Mouse (Mus musculus): ENCODE measurements around the gene Xpnpep1.

Xpnpep1 gene

DNA sequence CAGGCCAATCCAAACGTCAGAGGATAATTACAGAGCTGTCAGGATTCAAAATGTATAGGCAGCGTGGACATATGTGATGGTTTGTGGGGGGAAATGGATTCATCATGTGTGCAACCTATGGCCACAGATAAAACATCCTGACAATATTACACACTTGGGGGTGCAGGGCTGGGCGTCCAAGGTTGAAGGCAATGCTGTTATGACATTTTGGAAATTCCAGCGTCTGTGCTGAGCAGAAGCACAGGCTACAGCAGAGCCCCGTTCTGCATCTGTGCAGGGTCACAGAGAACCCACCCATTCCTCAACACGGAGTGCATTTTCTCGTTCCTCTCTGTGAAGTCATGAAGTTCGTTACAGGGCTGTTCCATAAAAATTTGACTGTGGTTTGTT is 25.0 kb upstream of the Xpnpep1 start:
- no peak for DNase-seq

DNA sequence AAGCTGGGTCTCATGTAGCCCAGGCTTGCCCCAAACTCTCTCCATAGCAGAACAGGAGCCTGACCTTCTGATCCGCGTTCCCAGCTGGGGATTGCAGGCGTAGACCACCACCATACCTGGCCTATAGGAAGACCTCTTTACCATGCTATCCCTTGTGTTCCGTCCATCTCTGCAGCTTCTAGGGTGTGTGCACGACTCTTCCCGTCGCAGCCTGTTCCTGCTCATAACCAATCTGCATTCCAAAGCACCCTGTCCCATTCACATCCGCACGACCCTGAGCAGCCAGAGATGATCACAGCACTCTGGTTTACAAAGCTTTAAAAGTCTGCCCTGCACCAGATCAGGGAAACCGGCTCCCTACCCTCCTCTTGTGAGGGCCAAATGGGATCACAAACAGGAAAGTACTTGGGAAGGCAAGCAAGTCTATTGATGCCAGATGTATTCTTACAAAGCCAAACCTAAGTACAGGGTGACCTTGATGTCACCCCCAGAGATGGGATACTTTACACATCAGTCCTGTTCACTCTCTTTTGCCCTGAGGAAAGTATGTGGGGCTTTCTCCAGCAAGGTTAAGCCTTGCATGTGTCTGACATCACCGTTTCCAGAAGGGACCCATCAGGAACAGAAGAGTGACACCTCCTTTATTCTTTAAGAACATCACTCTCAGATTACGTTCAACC is 24.4 kb upstream of the Xpnpep1 start:
- no peak for DNase-seq

GRCm38 (mm10) chr19:53062046-53062445 is 22.0 kb upstream of the Xpnpep1 start:
- DNase-seq = no peak

DNA sequence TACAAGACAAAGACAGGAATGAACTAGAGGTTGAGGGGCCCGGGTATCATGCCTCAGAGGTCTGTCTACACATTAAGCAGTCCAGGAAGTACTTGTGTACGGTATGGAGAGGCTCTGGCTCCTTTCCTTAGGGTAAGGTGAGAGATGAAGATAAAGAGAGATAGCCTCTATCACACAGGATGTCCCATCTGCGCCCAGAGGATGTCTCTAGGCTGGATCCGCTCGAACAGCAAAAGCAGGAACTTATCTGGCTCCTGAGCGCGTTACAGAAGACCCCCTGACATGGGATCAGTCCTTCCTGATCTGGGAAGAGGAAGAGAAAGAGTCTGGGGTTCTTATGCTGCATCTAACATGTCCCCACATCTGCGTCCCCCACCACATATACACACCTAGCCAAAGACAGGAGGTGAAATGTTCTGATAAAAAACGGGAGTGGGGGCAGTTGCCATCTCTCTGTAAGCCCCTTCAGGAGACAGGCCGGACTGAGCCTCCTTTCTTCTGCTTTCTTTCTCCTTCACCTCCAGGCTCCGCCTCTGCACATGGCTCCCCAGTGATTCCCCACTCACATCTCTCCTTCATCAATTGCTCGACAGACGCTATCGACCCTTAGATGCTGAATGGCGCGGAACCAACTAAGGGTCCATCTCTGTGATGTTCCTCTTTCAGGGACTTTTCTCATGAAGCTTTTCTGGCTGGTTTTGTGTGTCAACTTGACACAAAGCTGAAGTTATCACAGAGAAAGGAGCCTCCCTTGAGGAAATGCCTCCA is 19.5 kb upstream of the Xpnpep1 start:
- DNase-seq = no peak

DNA sequence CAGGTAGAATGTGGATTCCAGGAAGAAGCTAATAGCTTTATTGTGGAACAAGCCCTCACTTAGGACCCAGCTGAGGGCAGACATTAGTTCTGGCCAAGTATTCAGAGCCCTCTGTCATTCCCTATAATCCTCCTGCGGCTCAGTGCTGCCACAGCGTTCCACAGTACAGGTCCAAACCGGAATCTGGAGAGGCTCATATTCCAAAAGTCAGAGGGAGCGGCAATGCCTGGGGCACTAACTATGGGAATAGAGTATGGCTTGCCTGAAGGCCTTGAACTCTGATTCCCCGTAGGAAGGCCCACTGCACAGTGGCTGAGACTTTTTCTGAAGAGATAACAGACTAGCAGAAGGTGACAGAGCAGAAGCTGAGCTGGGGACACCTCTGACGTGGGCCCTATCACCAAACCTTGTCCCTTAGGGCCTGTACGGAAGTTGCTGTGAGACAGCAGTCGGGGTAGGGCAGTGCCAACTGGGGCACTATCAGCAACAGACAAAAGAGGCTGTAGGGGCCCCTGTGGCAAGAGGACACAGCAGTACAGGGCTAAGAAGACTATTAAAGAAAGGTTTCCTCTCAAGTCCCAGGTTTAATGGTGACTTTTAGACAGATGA is 18.8 kb upstream of the Xpnpep1 start:
- no peak for DNase-seq

GRCm38 (mm10) chr19:53057980-53058725 is 18.1 kb upstream of the Xpnpep1 start:
- no peak for DNase-seq

DNA sequence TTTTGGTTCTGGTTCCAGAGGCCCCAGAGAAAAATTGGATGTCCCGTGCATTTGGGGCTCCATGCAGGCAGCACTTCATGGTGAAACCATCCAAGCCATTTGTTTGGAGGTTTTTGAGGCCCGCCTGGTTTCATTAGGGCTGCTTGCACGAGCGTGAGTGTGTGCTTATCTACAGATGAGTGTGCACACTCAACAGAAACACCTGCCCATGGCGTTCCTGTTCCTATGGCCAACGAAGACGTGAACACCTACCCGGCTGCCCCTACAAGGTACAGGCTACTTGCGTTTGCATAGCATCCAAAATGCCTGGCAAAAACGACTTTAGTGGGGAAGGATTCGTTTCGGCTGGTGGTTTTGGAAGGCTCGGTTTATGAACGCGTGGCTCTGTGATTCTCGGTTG is 13.3 kb upstream of the Xpnpep1 start:
- no peak for DNase-seq

DNA sequence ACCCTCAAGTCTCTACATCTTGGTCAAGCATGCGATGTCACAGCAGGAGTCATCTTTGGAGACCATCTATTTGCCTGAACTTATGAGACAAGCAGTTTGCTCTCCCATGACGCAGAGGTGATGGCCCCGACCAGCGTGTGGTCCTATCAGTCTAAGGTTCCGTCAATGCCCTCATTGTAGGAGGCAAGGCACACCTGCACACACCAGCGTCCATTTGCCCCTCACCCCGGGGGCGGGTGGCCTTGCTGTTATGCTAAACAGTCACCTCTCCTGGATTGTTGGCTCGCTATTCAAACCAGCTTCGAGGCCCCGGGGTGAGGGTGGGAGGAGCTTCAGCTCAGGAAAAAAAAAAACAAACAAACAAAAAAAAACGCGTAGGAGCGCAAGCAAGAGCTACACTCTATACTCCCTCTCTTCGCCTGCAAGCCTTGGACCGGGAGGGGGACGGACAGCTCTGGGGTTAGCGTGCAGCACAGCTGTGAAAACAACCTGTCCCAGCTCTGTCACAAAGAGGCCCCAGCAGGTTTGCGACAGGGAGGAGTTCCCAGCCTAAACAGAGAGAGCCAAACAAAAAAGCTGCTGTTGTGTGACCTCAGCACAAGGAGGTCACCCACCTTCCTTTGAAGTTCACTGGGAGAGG is 12.1 kb upstream of the Xpnpep1 start:
- DNase-seq = no peak

GRCm38 (mm10) chr19:53051288-53051985 is 11.4 kb upstream of the Xpnpep1 start:
- no peak for DNase-seq

GRCm38 (mm10) chr19:53050100-53050499 is 10.1 kb upstream of the Xpnpep1 start:
- no peak for DNase-seq

DNA sequence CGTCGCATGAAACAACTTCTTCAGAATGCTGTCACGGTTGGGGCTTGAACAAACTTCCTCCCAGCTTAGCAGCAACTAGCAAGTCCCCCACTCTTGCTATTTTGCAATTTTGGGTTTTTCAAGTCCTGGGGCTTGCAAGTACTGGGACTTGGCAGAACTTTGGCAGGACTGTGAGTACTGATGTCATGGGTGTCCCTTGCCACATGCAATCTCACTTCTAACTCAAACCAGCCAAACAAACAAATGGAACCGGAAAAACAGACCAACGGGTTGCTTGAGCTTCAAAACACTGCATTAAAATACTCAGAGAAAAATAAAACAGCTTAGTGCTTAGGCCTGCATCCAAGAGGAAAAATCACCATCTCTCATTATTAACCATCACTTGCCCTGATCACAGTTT is 7.2 kb upstream of the Xpnpep1 start:
- DNase-seq = no peak

DNA sequence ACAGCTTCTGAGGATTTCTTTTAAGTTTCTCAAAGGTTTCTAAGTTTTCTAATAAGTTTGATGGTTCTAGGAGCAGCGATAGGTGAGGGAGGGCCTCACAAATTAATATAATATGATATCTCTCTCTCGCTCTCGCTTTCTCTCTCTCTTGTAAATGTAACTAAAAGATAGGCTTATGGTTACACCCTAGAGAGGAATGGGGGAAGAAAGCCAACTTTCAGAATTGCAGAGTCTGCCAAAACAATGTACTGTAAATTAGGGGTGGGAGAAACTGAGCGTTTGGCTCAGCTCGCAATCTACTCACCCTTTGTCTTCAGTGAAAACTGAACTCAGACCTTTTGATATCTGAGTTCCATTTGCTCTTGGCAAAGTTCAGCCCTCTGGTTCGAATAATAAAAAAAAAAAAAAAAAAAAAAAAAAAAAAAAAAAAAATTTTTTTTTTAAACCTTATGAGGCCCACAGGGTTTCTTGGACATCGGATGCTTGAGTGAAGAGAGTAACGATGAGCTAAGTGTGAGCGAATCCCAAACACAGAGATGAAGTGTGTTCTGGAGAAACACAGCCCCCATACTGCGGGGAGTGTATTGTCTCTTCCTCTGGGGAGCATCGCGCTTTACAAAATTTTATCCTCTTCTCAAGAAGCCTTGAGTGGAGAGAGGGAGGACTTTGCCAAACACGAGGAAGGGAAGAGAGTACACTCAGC is 3.6 kb upstream of the Xpnpep1 start:
- DNase-seq = no peak

DNA sequence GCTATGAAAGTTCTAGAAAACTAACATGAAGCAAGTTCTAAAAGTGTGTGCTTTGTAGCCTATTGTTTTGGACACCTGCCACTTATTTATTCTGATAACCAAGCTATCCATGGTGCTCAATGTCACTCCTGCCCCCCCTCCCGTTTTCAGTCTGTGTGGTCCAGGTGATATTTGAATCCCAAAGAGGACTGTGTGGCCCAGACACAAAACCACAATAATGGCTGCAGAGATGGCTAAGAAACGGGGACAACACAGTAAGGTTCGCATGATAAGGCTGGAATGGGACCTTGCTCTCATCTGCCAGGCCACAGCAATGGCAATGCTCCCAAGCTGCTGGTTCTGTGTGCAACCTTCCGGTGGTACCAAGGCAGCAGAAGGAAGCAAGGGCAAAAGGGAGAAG is 1.6 kb upstream of the Xpnpep1 start:
- no peak for DNase-seq

GRCm38 (mm10) chr19:53041133-53041510 is 1.1 kb upstream of the Xpnpep1 start:
- no peak for DNase-seq

DNA sequence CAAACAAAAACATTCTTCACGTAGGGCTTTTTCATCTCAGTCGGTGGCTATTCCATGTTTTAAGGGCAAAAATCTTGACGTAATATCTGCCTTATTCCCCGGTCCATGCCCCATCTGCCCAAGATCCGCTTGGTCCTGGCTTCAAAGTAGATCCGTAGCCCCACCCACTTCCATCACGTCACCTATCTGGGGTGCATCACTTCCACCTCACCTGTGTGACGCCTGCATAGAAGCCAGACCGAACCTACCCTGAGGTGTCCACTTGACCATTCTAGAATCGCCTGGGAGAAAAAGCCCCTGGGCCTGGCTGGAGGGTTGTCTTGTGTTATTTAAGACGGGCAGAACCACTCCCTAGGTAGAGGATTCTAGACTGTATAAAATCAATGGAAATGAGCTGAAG is 924 bp downstream of the Xpnpep1 start:
- DNase-seq = peak; percentile 50

DNA sequence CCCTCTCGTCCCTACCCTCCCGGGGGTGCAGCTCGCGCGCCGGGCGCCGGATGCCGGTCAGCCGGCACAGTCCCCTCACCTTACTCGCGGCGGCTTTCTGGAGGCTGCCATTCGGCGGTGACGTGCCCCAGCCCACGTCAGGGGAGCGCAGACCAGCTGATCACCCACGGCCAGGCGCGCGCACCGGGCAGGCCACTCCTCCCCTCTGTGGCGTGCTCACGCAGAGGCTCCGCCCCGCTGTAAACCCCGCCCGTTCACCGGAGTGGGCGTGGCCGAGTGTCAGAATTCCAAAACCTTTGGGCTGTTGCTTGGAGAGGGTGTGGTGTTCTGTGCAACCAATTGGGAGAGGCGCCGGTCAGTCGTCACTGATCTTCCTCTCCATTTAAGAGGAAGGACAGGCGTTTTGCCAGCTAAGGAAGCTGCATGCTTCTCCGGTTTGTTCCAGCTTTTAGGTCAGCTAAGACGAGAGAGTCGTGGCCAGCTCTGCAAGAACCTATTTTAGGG is 1.5 kb downstream of the Xpnpep1 start:
- DNase-seq = peak; percentile 97

- no peak for DNase-seq
These were observed 2.0 kb downstream of the Xpnpep1 start for GRCm38 (mm10) chr19:53037925-53038419.

DNA sequence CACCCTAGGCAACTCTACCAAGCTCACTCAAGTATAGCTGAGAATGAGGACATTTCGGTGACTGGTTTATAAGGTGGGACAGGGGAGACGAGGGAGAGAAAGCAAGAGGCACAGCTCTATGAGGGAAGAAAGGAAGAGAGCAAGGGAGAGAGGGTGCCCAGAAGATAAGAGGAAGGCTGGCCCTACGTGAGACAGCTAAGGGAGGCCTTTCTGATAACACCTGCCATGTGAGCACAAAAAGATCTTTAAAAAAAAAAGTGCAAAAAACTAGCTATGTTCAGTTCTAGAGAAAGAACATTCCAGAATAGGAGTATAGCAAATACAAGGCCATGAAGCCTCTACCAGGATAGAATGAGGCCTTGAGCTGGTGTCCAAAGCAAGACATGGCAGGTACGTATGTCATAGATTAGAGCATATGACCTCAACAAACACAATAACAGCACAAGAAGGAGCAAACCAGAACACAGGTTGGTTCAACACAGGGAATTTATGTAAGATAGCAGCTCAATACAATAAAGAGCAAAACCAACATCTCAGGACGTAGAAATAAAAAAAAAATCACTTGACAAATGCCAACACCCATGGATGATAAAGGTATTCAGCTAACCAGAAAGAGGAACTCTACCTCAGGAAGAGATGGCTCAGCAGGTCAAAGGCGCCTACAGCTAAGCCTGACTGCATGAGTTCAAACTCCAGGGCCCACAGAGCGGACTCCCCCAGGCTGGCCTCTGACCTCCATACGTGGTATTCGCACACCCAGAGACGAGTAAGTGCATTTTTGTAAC is 6.7 kb downstream of the Xpnpep1 start:
- no peak for DNase-seq

GRCm38 (mm10) chr19:53032647-53033046 is 7.4 kb downstream of the Xpnpep1 start:
- no peak for DNase-seq

- no peak for DNase-seq
These were observed 8.1 kb downstream of the Xpnpep1 start for GRCm38 (mm10) chr19:53031957-53032371.

Data from layer of hippocampus, adult 9-11 months (tissue).